Mouse (Mus musculus) hindbrain, embryonic 10.5 days (tissue): ENCODE data around the gene Mrvi1. TPM values are rescaled to one million over a fixed set of nuclear protein-coding genes. Genes with fewer than 3 reads are reported as not detected.

Source experiments
- DNase-seq: peaks from one replicate; pipeline ENCODE4 v3.0.0-alpha.2; 2017; ENCODE audit warnings: low spot score
- H3K27ac ChIP-seq: fragments of 300-500 bp; sonication (generic); 2 replicates; pipeline ENCODE4 v1.5.1; 2016; ENCODE audit warnings: mild to moderate bottlenecking, moderate library complexity
- H3K27me3 ChIP-seq: fragments of 300-500 bp; sonication (generic); 2 replicates; pipeline ENCODE4 v1.6.1; 2016; ENCODE audit warnings: mild to moderate bottlenecking; ENCODE audit not compliant: poor library complexity, insufficient read depth, severe bottlenecking
- H3K36me3 ChIP-seq: fragments of 300-500 bp; sonication (generic); 2 replicates; pipeline ENCODE4 v1.6.1; 2016; ENCODE audit warnings: mild to moderate bottlenecking, moderate library complexity
- H3K4me1 ChIP-seq: fragments of 300-500 bp; sonication (generic); replicated peaks from 2 replicates; pipeline ENCODE4 v1.6.1; 2016; ENCODE audit warnings: mild to moderate bottlenecking
- H3K4me3 ChIP-seq: fragments of 300-500 bp; sonication (generic); 2 replicates; pipeline ENCODE4 v1.5.1; 2016; ENCODE audit warnings: mild to moderate bottlenecking, moderate library complexity
- H3K9me3 ChIP-seq: fragments of 300-500 bp; sonication (generic); 2 replicates; pipeline ENCODE4 v1.6.1; 2016; ENCODE audit warnings: mild to moderate bottlenecking, moderate library complexity
- WGBS: fragments of 180-500 bp; shearing (Covaris S2); methylation state at CpG from one replicate; pipeline ENCODE4 v1.1.7; 2016; 5-methylcytosine and 5-hydroxymethylcytosine counted together
- polyA plus RNA-seq: library from polyadenylated mRNA; unstranded; fragments of >200 nt; fragmentation: Nextera tagmentation; extraction: Ambion mirVana; gene quantifications from 2 replicates; pipeline ENCODE4 v1.2.1, GENCODE M21; 2016

Mrvi1 gene
- polyA plus RNA-seq, 1 experiment from 2014 or later = 1.3 TPM

DNA sequence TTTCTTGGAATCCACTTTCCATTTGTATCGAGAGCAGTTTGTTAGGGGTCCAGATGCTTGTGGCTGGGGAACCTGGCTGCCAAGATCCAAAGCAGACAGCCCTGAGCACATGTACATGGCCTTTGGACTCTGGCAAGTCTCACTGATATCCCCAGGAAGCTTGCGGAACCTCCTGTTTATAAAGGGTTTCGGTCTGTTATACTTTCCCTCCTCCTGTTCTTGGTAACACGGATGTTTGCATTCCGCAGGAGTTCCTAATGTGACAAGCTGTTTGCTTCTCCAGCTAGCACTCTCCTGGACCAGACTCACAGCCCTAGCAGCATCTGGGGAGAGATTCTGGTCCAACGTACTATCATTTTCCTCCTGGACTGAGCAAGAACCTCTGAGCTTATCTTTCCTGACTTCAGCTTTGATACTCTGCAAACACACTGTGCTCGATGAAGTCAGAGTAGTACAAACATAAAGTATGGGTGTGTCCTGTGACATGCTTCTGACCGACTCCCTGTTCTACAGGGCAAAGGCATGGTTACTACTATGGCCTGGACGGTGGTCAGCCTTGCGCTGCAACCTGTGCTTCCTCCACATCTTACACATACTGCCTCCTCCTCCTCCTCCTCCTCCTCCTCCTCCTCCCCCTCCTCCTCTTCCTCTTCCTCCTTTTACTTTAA lies 88.2 kb downstream of the Mrvi1 start:
- Histone ChIP-seq H3K27ac (no peak overlapping the region), H3K36me3 (no peaks in the 10 kb centered on the region), H3K27me3 (no peaks in the 10 kb centered on the region), H3K4me3 (no peak overlapping the region), H3K4me1 (0 out of 2 replicates have a peak, but pooled peaks cover 4% of the 10 kb centered on the region), H3K9me3 (no peaks in the 10 kb centered on the region)
- DNase-seq = no peak
- WGBS = 81% methylated on average over 10 of the region's 10 CpGs

DNA sequence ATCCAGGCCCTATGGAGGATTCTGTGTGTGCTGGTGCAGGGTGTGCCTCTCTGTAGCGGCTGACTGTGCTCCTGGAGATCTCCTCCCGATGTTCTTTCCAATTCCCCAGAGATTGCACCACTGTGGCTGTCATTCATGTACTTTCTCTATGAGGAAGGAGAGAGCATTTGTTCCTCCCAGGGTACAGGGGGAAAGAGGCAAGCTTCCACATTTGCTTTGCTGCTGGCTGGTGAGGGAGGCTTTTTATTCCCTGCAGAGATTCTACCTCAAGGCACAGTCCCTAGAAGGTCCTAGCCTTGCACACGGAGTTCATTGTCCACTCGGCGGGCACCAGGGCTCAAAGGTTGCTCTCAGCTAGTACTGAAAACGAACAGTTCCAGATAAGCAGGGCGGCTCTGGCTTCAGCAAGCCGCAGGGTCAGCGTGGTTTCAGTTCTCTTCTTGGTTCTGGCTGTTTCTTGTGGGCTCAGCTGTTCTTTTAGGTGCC lies 90.7 kb downstream of the Mrvi1 start:
- no peak for DNase-seq
- no peak overlapping the region for H3K27ac ChIP-seq
- H3K9me3 ChIP-seq = no peaks in the 10 kb centered on the region
- 0 out of 2 replicates have a peak, but pooled peaks cover 4% of the 10 kb centered on the region for H3K4me1 ChIP-seq
- WGBS = 69% methylated on average over 9 of the region's 9 CpGs
- no peaks in the 10 kb centered on the region for H3K27me3 ChIP-seq
- no peaks in the 10 kb centered on the region for H3K36me3 ChIP-seq
- H3K4me3 ChIP-seq = no peak overlapping the region

DNA sequence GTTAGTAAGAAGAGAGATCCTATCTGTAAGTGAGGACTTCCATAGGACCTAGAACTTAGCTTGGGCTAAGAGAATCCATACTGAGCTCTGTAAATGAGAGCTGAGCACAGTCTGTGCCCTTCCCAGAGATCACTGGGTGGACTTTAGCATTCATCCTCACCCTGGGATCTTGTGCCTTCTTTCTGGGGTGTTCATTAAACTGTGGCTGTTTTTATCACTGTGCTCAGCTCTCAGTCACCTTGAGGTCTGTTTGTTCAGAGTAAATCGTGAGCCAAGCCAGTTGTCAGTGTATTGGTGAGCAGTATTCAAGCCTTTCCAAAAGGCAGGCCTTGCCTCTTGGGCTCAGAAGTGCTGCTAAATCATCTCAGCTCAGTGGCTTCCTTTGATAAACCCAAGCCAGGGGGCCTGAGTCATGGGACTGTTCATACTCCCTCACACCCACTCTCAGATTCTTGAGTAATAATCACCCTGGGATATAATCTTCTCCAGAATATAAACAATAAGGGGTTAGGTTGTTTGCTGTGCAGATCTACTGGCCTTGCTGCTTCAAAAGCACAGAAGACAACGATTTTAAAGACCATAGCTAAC lies 100.4 kb downstream of the Mrvi1 start:
- H3K27ac ChIP-seq = no peak overlapping the region
- no peaks in the 10 kb centered on the region for H3K4me1 ChIP-seq
- no peak overlapping the region for H3K4me3 ChIP-seq
- no peak for DNase-seq
- 85% methylated on average over 2 of the region's 2 CpGs for WGBS
- H3K36me3 ChIP-seq = no peaks in the 10 kb centered on the region
- H3K9me3 ChIP-seq = no peaks in the 10 kb centered on the region
- no peaks in the 10 kb centered on the region for H3K27me3 ChIP-seq

DNA sequence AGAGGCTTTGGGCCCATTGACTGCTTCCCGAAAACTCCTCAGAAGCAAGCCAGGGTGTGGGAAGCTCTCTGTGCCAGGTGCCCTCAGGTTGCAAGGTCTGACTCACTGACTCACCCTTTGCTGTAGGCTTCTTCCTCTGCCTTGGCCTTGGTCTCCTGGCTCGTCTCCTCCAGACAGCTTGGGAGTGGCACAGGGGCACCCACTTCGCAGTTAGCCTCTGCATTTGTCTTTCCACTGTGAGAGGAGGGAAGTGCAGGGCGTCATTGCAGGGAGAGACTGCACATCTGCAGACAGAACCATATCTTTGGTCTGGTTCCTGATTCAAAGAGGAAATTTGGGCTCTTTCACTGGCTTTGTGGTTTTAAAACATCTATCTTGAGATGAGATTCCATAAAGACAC lies 104.2 kb downstream of the Mrvi1 start:
- WGBS = 82% methylated on average over 4 of the region's 4 CpGs
- DNase-seq = no peak
- Histone ChIP-seq H3K27me3 (no peaks in the 10 kb centered on the region), H3K27ac (no peak overlapping the region), H3K36me3 (no peaks in the 10 kb centered on the region), H3K9me3 (no peaks in the 10 kb centered on the region), H3K4me1 (no peaks in the 10 kb centered on the region), H3K4me3 (no peak overlapping the region)

DNA sequence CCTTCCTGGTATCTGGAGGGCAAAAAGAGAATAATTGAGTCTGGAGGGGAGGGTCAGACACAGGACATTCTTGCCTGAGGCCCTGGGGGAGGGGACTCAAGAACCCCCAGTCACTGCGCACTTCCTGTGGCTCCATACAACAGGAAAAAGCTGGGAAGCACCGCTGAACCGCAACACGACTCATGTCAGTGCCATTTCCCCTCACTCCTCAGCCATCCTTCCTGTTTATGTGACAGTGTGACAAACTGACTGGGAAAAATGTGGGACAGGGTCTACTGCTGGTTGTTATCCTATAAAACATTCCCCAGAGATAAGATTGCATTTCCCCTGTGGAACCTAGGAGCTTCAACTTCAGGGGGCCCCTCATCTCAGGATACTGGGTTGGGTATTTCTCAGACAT lies 105.3 kb downstream of the Mrvi1 start:
- H3K36me3 ChIP-seq = no peaks in the 10 kb centered on the region
- 86% methylated on average over 4 of the region's 4 CpGs for WGBS
- no peaks in the 10 kb centered on the region for H3K27me3 ChIP-seq
- H3K9me3 ChIP-seq = no peaks in the 10 kb centered on the region
- no peak overlapping the region for H3K27ac ChIP-seq
- H3K4me1 ChIP-seq = no peaks in the 10 kb centered on the region
- H3K4me3 ChIP-seq = no peak overlapping the region
- DNase-seq = no peak

DNA sequence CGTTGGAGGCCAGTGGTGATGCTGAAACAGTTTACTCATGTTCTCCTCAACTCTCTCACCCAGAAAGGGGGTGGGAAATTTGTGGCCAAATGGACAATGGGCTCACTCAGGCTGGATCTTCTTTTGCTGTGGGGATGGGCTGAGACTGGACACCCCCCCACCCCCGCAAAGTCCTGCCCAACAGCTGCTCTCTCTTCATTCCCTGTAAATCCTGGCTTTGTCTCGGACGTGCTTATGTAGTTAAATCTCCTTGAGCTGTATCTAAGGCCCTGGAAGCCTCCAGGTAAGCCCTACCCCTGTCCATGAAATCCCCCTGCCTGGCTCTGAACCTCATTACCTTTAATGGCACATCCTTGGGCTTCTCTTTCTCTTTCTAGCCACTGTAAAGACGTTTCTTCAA lies 113.5 kb downstream of the Mrvi1 start:
- 83% methylated on average over 5 of the region's 5 CpGs for WGBS
- 0 out of 2 replicates have a peak, but pooled peaks cover 5% of the 10 kb centered on the region for H3K4me1 ChIP-seq
- H3K9me3 ChIP-seq = no peaks in the 10 kb centered on the region
- DNase-seq = no peak
- H3K36me3 ChIP-seq = no peaks in the 10 kb centered on the region
- no peak overlapping the region for H3K27ac ChIP-seq
- H3K4me3 ChIP-seq = no peak overlapping the region
- no peaks in the 10 kb centered on the region for H3K27me3 ChIP-seq

DNA sequence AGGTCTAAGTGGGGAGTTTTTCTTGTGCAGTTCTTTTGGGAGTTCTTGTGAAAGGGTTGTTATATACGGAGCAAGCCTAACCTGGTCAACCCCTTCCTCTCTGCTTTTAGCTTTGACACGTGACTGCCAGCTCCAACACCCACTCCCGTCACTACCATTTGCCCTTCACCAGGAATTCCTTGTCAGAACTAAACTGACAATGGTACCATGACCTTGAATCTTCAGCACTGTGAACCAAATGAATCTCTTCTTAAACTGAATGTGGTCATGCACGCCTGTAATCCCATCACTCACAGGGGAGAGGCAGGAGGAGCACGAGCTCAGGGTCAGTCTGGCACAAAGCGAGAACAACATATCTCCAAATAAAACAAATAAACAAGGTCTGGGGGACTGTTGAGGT lies 115.1 kb downstream of the Mrvi1 start:
- no peaks in the 10 kb centered on the region for H3K9me3 ChIP-seq
- H3K27me3 ChIP-seq = no peaks in the 10 kb centered on the region
- H3K27ac ChIP-seq = no peak overlapping the region
- 0 out of 2 replicates have a peak, but pooled peaks cover 5% of the 10 kb centered on the region for H3K4me1 ChIP-seq
- no peaks in the 10 kb centered on the region for H3K36me3 ChIP-seq
- DNase-seq = no peak
- no peak overlapping the region for H3K4me3 ChIP-seq
- 90% methylated on average over 6 of the region's 6 CpGs for WGBS

DNA sequence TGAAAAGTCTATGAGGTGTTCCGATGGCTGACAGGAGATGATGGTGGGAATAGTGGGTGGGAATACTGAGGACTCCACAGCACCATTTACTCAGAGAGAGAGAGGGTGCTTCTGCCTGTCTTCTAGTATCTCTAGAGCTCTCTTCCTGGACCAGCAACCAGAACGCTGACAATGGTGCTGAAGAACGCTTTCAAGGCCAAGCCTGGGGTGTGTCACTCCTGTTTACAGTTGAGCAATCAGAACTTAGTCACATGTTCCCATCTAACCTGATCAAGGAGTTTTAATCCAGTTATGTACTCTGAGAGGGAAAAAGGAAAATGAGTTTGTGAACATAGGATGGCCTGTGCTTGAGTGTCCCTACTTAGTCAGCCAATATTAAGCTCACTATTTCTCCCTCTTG lies 116.2 kb downstream of the Mrvi1 start:
- Histone ChIP-seq H3K27ac (no peak overlapping the region), H3K4me3 (no peak overlapping the region), H3K9me3 (no peaks in the 10 kb centered on the region), H3K4me1 (0 out of 2 replicates have a peak, but pooled peaks cover 5% of the 10 kb centered on the region), H3K27me3 (no peaks in the 10 kb centered on the region), H3K36me3 (no peaks in the 10 kb centered on the region)
- no peak for DNase-seq
- WGBS = 93% methylated on average over 3 of the region's 3 CpGs

DNA sequence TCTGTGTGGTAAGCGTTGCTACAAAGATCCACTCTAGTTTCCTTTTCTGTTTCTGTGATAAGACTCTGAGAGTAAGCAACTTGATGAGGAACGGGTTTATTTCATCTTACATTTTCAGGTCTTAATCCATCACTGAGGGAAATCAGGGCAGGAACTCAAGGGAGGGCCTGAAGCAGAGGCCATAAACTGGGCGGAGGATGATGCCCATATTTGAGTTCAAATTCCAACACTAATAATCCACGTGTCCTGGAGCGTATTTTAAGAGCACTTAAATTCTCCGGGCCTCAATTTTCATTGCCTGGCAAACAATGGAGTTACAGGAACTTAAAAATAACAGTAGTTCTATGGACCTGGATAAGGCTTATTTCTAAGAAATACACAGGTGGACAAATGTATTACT lies 116.7 kb downstream of the Mrvi1 start:
- Histone ChIP-seq H3K27me3 (no peaks in the 10 kb centered on the region), H3K27ac (no peak overlapping the region), H3K9me3 (no peaks in the 10 kb centered on the region), H3K4me1 (0 out of 2 replicates have a peak, but pooled peaks cover 5% of the 10 kb centered on the region), H3K36me3 (no peaks in the 10 kb centered on the region), H3K4me3 (no peak overlapping the region)
- 91% methylated on average over 6 of the region's 6 CpGs for WGBS
- no peak for DNase-seq

DNA sequence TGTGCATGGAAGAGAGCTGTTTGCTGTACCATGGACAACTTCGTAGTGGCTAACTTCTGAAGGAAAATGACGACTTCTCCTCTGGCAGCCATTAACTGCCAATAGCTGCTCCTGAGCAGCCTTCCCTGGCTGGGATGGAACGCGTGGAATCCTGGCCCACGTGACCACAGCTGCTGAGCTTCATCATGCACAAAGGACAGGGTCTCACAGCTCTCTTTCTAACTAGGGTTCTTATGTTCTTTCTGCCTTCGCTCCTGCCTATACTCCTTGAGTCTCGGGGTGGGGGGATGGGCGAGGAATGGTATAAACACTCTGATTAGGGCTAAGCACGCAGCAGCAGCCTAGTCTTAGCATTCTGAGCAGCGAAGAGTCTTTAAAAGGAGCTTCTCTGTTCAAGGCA lies 117.2 kb downstream of the Mrvi1 start:
- H3K9me3 ChIP-seq = no peaks in the 10 kb centered on the region
- H3K4me1 ChIP-seq = 0 out of 2 replicates have a peak, but pooled peaks cover 5% of the 10 kb centered on the region
- H3K4me3 ChIP-seq = no peak overlapping the region
- WGBS = 52% methylated on average over 10 of the region's 10 CpGs
- peak overlapping the region; percentile 2; the same call in 1 of the 2 replicates for H3K27ac ChIP-seq
- H3K27me3 ChIP-seq = no peaks in the 10 kb centered on the region
- DNase-seq = peak; percentile 24
- H3K36me3 ChIP-seq = no peaks in the 10 kb centered on the region

DNA sequence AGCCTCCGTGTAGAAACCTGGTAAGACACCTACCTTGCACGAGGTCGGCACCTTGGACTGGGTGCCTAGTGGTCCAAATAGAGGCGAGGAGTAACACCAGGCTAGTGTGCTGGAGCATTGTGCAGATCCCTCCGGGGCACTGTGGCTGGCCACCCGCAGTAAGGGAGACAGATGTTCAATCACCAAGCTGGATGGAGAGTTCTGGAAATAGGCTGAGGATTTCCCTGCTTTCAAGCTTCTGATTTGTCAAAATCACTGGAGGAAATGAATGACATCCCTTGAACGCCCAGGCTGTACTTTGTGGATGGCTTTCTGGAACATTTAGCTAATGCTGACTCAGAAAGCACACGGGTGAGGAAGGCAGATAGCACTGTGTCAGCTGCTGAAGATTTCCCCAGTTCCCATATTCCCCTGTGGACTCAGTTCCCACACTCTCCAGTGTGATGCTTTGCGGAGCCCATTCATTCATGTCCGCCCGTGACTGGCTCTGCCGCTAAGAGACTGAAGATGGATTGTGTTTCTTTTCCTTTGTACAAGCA lies 119.4 kb downstream of the Mrvi1 start, which contains the start of gene Lyve1:
TSS of gene Lyve1 (minus strand) at position 489 of the 539 bp plus-strand sequence.
- 79% methylated on average over 12 of the region's 12 CpGs for WGBS
- Histone ChIP-seq H3K4me1 (0 out of 2 replicates have a peak, but pooled peaks cover 5% of the 10 kb centered on the region), H3K4me3 (no peak within 1 kb of the TSS), H3K36me3 (no peaks in the 10 kb centered on the region), H3K27me3 (no peaks in the 10 kb centered on the region), H3K9me3 (no peaks in the 10 kb centered on the region), H3K27ac (no peak within 1 kb of the TSS)
- DNase-seq = no peak

DNA sequence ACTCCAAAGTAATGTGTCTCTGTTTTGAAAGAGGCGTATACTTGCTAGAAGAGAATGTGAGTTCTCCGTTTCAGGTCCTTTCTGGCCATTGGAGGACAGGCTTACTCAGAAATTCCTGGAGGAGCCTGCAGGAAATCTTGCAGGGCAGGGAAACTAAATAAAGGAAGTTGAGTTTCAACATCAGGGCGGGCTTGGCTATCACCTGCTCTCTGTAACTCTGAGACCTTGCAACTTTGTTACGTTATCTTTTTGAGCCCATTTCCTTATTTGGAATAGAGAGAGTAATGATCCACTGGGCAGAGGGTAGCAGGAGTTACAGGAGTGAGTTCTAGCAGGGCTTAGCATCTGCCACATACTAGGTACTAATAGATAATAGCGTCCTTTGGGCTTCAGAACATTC lies 122.1 kb downstream of the Mrvi1 start:
- DNase-seq = no peak
- H3K27ac ChIP-seq = no peak overlapping the region
- H3K27me3 ChIP-seq = no peaks in the 10 kb centered on the region
- H3K4me3 ChIP-seq = no peak overlapping the region
- no peaks in the 10 kb centered on the region for H3K9me3 ChIP-seq
- H3K4me1 ChIP-seq = 0 out of 2 replicates have a peak, but pooled peaks cover 4% of the 10 kb centered on the region
- 82% methylated on average over 5 of the region's 5 CpGs for WGBS
- no peaks in the 10 kb centered on the region for H3K36me3 ChIP-seq

DNA sequence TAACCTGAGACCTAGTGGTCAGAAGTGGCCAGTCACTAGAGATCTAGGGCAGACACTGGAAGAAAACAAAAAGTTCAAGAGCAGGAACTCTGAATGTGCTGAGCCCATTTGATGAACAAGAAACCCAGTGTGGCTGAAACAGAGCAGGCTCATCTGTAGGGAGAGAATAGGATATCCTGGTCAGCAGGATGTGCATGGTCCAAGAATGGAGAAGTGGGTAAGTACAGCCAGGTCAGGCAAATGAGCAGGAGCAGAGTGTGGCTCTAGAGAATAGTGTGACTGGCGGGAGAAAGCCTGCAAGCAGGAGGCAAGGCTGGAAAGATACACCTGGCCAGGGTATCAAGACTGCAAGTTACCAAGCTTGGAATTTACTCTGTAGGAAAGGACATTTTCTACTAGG lies 126.7 kb downstream of the Mrvi1 start:
- no peaks in the 10 kb centered on the region for H3K9me3 ChIP-seq
- H3K4me3 ChIP-seq = no peak overlapping the region
- DNase-seq = no peak
- WGBS = 63% methylated on average over 1 of the region's 1 CpGs
- no peaks in the 10 kb centered on the region for H3K27me3 ChIP-seq
- H3K27ac ChIP-seq = no peak overlapping the region
- peaks cover 15% of the 10 kb centered on the region for H3K4me1 ChIP-seq
- no peaks in the 10 kb centered on the region for H3K36me3 ChIP-seq
